Mouse (Mus musculus): ENCODE data around the gene Art1. TPM values are rescaled to one million over a fixed set of nuclear protein-coding genes. Genes with fewer than 3 reads are reported as not detected.

Gene Art1
- total and polyA plus RNA-seq, 2 experiments from 2014 or later: 0.39 TPM; not detected in 1

- 94% methylated on average over 4 of the region's 4 CpGs for WGBS
- ATAC-seq (no peak), DNase-seq (no peak)
- Histone ChIP-seq H3K4me2 (ENCODE audit: low read depth) (no peak overlapping the region), H3K4me1 (ENCODE audit: insufficient read depth) (no peaks in the 10 kb centered on the region), H3K9ac (no peak overlapping the region), H3K36me3 (ENCODE audit: insufficient read depth) (peaks cover 60% of the 10 kb centered on the region), H3K4me3 (ENCODE audit: low read depth, low read length) (no peak overlapping the region), H3K9me3 (ENCODE audit: low read length) (no peaks in the 10 kb centered on the region), H3K27me3 (ENCODE audit: insufficient read depth, low read length) (no peaks in the 10 kb centered on the region), H3K27ac (ENCODE audit: low read depth, low read length) (no peak overlapping the region)
- TF ChIP-seq CTCF (IDR thresholded peaks at IDR 0.05; ENCODE audit: low read depth): no peak
Measured at GRCm38 (mm10) chr7:102132395-102132794, 30.9 kb downstream of the Art1 start.

- Histone ChIP-seq H3K4me2 (ENCODE audit: low read depth) (no peak overlapping the region), H3K4me1 (ENCODE audit: insufficient read depth) (no peaks in the 10 kb centered on the region), H3K9ac (no peak overlapping the region), H3K27ac (ENCODE audit: low read depth, low read length) (no peak overlapping the region), H3K36me3 (ENCODE audit: insufficient read depth) (peaks cover 51% of the 10 kb centered on the region), H3K27me3 (ENCODE audit: insufficient read depth, low read length) (no peaks in the 10 kb centered on the region), H3K9me3 (ENCODE audit: low read length) (no peaks in the 10 kb centered on the region), H3K4me3 (ENCODE audit: low read depth, low read length) (no peak overlapping the region)
- TF ChIP-seq CTCF (IDR thresholded peaks at IDR 0.05; ENCODE audit: low read depth): peak; percentile 53
- DNase-seq: peak; percentile 33
- WGBS: 83% methylated on average over 1 of the region's 1 CpGs
- ATAC-seq: peak; percentile 53; the same call in 1 of the 2 replicates
Measured at GRCm38 (mm10) chr7:102137464-102137863, 35.9 kb downstream of the Art1 start.

GRCm38 (mm10) chr7:102137898-102138297, 36.4 kb downstream of the Art1 start:
- no peak for ATAC-seq
- Histone ChIP-seq H3K9ac (no peak overlapping the region), H3K27ac (ENCODE audit: low read depth, low read length) (no peak overlapping the region), H3K4me3 (ENCODE audit: low read depth, low read length) (no peak overlapping the region), H3K9me3 (ENCODE audit: low read length) (no peaks in the 10 kb centered on the region), H3K36me3 (ENCODE audit: insufficient read depth) (peaks cover 47% of the 10 kb centered on the region), H3K27me3 (ENCODE audit: insufficient read depth, low read length) (no peaks in the 10 kb centered on the region), H3K4me2 (ENCODE audit: low read depth) (no peak overlapping the region), H3K4me1 (ENCODE audit: insufficient read depth) (no peaks in the 10 kb centered on the region)
- DNase-seq: no peak
- TF ChIP-seq CTCF (IDR thresholded peaks at IDR 0.05; ENCODE audit: low read depth): no peak
- 97% methylated on average over 5 of the region's 5 CpGs for WGBS

GRCm38 (mm10) chr7:102153691-102154090, 52.1 kb downstream of the Art1 start:
- Histone ChIP-seq H3K4me2 (ENCODE audit: low read depth) (no peak overlapping the region), H3K4me1 (ENCODE audit: insufficient read depth) (no peaks in the 10 kb centered on the region), H3K4me3 (ENCODE audit: low read depth, low read length) (no peak overlapping the region), H3K9me3 (ENCODE audit: low read length) (no peaks in the 10 kb centered on the region), H3K27me3 (ENCODE audit: insufficient read depth, low read length) (no peaks in the 10 kb centered on the region), H3K27ac (ENCODE audit: low read depth, low read length) (no peak overlapping the region), H3K36me3 (ENCODE audit: insufficient read depth) (peaks cover 37% of the 10 kb centered on the region), H3K9ac (no peak overlapping the region)
- TF ChIP-seq CTCF (IDR thresholded peaks at IDR 0.05; ENCODE audit: low read depth): no peak
- DNase-seq (no peak), ATAC-seq (no peak)
- WGBS: 93% methylated on average over 5 of the region's 5 CpGs

Other genes starting within 250 kb of the Art1 start
- 3.4 and 3.8 TPM in 2 replicates for gene Folr2, start 244.5 kb upstream of the Art1 start, total RNA-seq (2014; rRNA removed)
- 2.5 and 3.0 TPM in 2 replicates for gene Folr2, start 244.5 kb upstream of the Art1 start, polyA plus RNA-seq (2015; fragmentation: Nextera tagmentation; extraction: Ambion mirVana)
- 47.0 and 64.2 TPM in 2 replicates for gene Anapc15, start 238.0 kb upstream of the Art1 start, total RNA-seq (2014; rRNA removed)
- 68.8 and 73.3 TPM in 2 replicates for gene Anapc15, start 238.0 kb upstream of the Art1 start, polyA plus RNA-seq (2015; fragmentation: Nextera tagmentation; extraction: Ambion mirVana)
- gene Folr1, start 231.0 kb upstream of the Art1 start, total RNA-seq (2014; rRNA removed): 7.0 and 10.5 TPM in 2 replicates
- 38.5 and 49.6 TPM in 2 replicates for gene Folr1, start 231.0 kb upstream of the Art1 start, polyA plus RNA-seq (2015; fragmentation: Nextera tagmentation; extraction: Ambion mirVana)
- 96.3 and 105 TPM in 2 replicates for gene Lamtor1, start 195.8 kb upstream of the Art1 start, total RNA-seq (2014; rRNA removed)
- 176 and 205 TPM in 2 replicates for gene Lamtor1, start 195.8 kb upstream of the Art1 start, polyA plus RNA-seq (2015; fragmentation: Nextera tagmentation; extraction: Ambion mirVana)
- not detected in 2 replicates for gene Tomt, start 195.4 kb upstream of the Art1 start, total RNA-seq (2014; rRNA removed)
- gene Tomt, start 195.4 kb upstream of the Art1 start, polyA plus RNA-seq (2015; fragmentation: Nextera tagmentation; extraction: Ambion mirVana): 0.27 and 0.34 TPM in 2 replicates
- gene Lrrc51, start 167.8 kb upstream of the Art1 start, total RNA-seq (2014; rRNA removed): 4.8 and 5.4 TPM in 2 replicates
- gene Lrrc51, start 167.8 kb upstream of the Art1 start, polyA plus RNA-seq (2015; fragmentation: Nextera tagmentation; extraction: Ambion mirVana): 9.1 and 10.6 TPM in 2 replicates
- 58.3 and 74.2 TPM in 2 replicates for gene Numa1, start 167.6 kb upstream of the Art1 start, total RNA-seq (2014; rRNA removed)
- 18.1 and 24.3 TPM in 2 replicates for gene Numa1, start 167.6 kb upstream of the Art1 start, polyA plus RNA-seq (2015; fragmentation: Nextera tagmentation; extraction: Ambion mirVana)
- 9.5 and 11.2 TPM in 2 replicates for gene Il18bp, start 83.1 kb upstream of the Art1 start, total RNA-seq (2014; rRNA removed)
- 1.7 and 2.8 TPM in 2 replicates for gene Il18bp, start 83.1 kb upstream of the Art1 start, polyA plus RNA-seq (2015; fragmentation: Nextera tagmentation; extraction: Ambion mirVana)
- 28.8 and 34.2 TPM in 2 replicates for gene Rnf121, start 36.3 kb upstream of the Art1 start, total RNA-seq (2014; rRNA removed)
- gene Rnf121, start 36.3 kb upstream of the Art1 start, polyA plus RNA-seq (2015; fragmentation: Nextera tagmentation; extraction: Ambion mirVana): 19.9 and 23.4 TPM in 2 replicates
- gene Xndc1, start 36.2 kb upstream of the Art1 start, total RNA-seq (2014; rRNA removed): 23.4 and 32.7 TPM in 2 replicates
- gene Xndc1, start 36.2 kb upstream of the Art1 start, polyA plus RNA-seq (2015; fragmentation: Nextera tagmentation; extraction: Ambion mirVana): 11.9 and 14.6 TPM in 2 replicates
- 1.3 and 2.5 TPM in 2 replicates for gene Xntrpc, start 36.0 kb upstream of the Art1 start, total RNA-seq (2014; rRNA removed)
- gene Xntrpc, start 36.0 kb upstream of the Art1 start, polyA plus RNA-seq (2015; fragmentation: Nextera tagmentation; extraction: Ambion mirVana): 0.42 and 0.58 TPM in 2 replicates
- 0.23 and 1.1 TPM in 2 replicates for gene Trpc2, start 18.6 kb upstream of the Art1 start, total RNA-seq (2014; rRNA removed)
- not detected in 2 replicates for gene Trpc2, start 18.6 kb upstream of the Art1 start, polyA plus RNA-seq (2015; fragmentation: Nextera tagmentation; extraction: Ambion mirVana)
- gene Art5, start 7.7 kb downstream of the Art1 start, total RNA-seq (2014; rRNA removed): 0.23 and 0.29 TPM in 2 replicates
- gene Art5, start 7.7 kb downstream of the Art1 start, polyA plus RNA-seq (2015; fragmentation: Nextera tagmentation; extraction: Ambion mirVana): 0.22 and 0.50 TPM in 2 replicates
- 0.23 and 0.62 TPM in 2 replicates for gene Chrna10, start 15.1 kb downstream of the Art1 start, total RNA-seq (2014; rRNA removed)
- gene Chrna10, start 15.1 kb downstream of the Art1 start, polyA plus RNA-seq (2015; fragmentation: Nextera tagmentation; extraction: Ambion mirVana): 0.16 TPM in 1 of 2 replicates, not detected in the other
- gene Nup98, start 108.4 kb downstream of the Art1 start, total RNA-seq (2014; rRNA removed): 30.7 and 40.9 TPM in 2 replicates
- gene Nup98, start 108.4 kb downstream of the Art1 start, polyA plus RNA-seq (2015; fragmentation: Nextera tagmentation; extraction: Ambion mirVana): 6.2 and 9.5 TPM in 2 replicates
- gene Pgap2, start 108.5 kb downstream of the Art1 start, total RNA-seq (2014; rRNA removed): 35.9 and 38.2 TPM in 2 replicates
- 41.8 and 50.8 TPM in 2 replicates for gene Pgap2, start 108.5 kb downstream of the Art1 start, polyA plus RNA-seq (2015; fragmentation: Nextera tagmentation; extraction: Ambion mirVana)
- gene Rhog, start 154.3 kb downstream of the Art1 start, total RNA-seq (2014; rRNA removed): 5.7 and 7.0 TPM in 2 replicates
- 14.4 and 15.5 TPM in 2 replicates for gene Rhog, start 154.3 kb downstream of the Art1 start, polyA plus RNA-seq (2015; fragmentation: Nextera tagmentation; extraction: Ambion mirVana)
- gene Stim1, start 166.1 kb downstream of the Art1 start, total RNA-seq (2014; rRNA removed): 21.2 and 30.5 TPM in 2 replicates
- gene Stim1, start 166.1 kb downstream of the Art1 start, polyA plus RNA-seq (2015; fragmentation: Nextera tagmentation; extraction: Ambion mirVana): 12.1 and 15.5 TPM in 2 replicates

Data from forebrain, postnatal 0 days (tissue).